Mouse (Mus musculus) neutrophil, adult 5-6 weeks (primary cell): ENCODE results near the gene Psg17. TPM values are rescaled to one million over a fixed set of nuclear protein-coding genes. Genes with fewer than 3 reads are reported as not detected.

ENCODE experiments used
- ATAC-seq: fragments of 151-379, 151-347 bp; 2 replicates; pipeline ENCODE4 v1.8.0; 2017; ENCODE audit warnings: mild to moderate bottlenecking, moderate TSS enrichment; ENCODE audit not compliant: insufficient number of reproducible peaks, poor library complexity, low FRiP score, severe bottlenecking; ENCODE audit errors: extremely low read depth
- total RNA-seq: library from RNA; stranded (forward); fragments of 200-1000 nt; gene quantifications from 2 replicates; pipeline ENCODE4 v1.2.3, GENCODE M21; 2017

Psg17 gene
- total RNA-seq, 1 experiment from 2014 or later: not detected

- no peak for ATAC-seq
Measured at GRCm38 (mm10) chr7:18779337-18779781, 42.0 kb downstream of the Psg17 start.

Other genes with a start within 250 kb of the Psg17 start
- not detected in 2 replicates for gene Psg23, start 205.1 kb downstream of the Psg17 start, total RNA-seq
- gene Psg21, start 164.9 kb downstream of the Psg17 start, total RNA-seq: not detected in 2 replicates
- gene Psg20, start 135.4 kb downstream of the Psg17 start, total RNA-seq: not detected in 2 replicates
- not detected in 2 replicates for gene Psg22, start 103.5 kb downstream of the Psg17 start, total RNA-seq
- gene Psg19, start 23.1 kb downstream of the Psg17 start, total RNA-seq: not detected in 2 replicates
- 0.49 TPM in 1 of 2 replicates, not detected in the other for gene Mill2, start 18.4 kb upstream of the Psg17 start, total RNA-seq
- 146 and 154 TPM in 2 replicates for gene Pglyrp1, start 49.7 kb upstream of the Psg17 start, total RNA-seq
- 16.2 and 17.5 TPM in 2 replicates for gene Ccdc61, start 88.8 kb upstream of the Psg17 start, total RNA-seq
- not detected in 2 replicates for gene Nova2, start 104.3 kb upstream of the Psg17 start, total RNA-seq
- gene Nanos2, start 165.8 kb upstream of the Psg17 start, total RNA-seq: not detected in 2 replicates
- gene Mypop, start 169.6 kb upstream of the Psg17 start, total RNA-seq: 0.74 and 2.0 TPM in 2 replicates
- 13.2 and 16.9 TPM in 2 replicates for gene Irf2bp1, start 182.4 kb upstream of the Psg17 start, total RNA-seq
- not detected in 2 replicates for gene Foxa3, start 201.9 kb upstream of the Psg17 start, total RNA-seq
- 64.8 and 67.0 TPM in 2 replicates for gene Sympk, start 202.8 kb upstream of the Psg17 start, total RNA-seq
- gene Rsph6a, start 233.1 kb upstream of the Psg17 start, total RNA-seq: 0.35 and 0.37 TPM in 2 replicates